Mouse (Mus musculus) kidney, postnatal 4 days (tissue): ENCODE results near the gene Ccnb1.
"Not testable (repeated sequence)": the region's sequence is repeated elsewhere in the genome, so short reads cannot be mapped to it uniquely, and the experiment has no call there.

Experiments used
- DNase-seq, 2 experiments: peaks; one replicate each; pipeline ENCODE4 v3.0.0; 2021; ENCODE audit warnings: mixed read lengths in 2 of 2

Gene Ccnb1

DNA sequence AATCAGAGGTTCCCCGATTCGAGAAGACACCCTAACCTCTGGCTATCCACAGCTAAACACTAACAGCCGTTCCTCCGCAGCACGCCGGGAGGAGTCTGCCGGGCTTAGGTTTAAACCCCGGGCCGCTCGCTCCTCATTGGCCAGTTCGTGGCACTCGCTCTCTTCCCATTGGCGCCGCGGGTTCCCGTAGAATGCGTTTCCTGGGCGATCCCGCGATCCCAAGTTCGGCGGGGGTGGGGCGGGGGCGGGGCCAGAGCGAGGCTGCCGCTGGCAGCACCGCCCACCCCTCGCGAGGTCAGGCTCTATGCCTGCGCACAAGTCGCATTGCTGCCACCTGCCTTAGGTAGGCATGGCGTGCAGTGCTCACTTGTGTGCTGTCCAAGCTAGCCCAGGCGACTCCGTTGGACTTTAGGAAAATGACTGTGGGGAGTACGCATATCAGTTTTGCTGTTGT is at the start of gene Ccnb1:
Gene Ccnb1 (minus strand): TSS at position 157 of the 454 bp plus-strand sequence.
- DNase-seq = peak; percentile 95 to 96

GRCm38 (mm10) chr13:100834777-100835176 is 48.4 kb upstream of the Ccnb1 start:
- DNase-seq = no peak

DNA sequence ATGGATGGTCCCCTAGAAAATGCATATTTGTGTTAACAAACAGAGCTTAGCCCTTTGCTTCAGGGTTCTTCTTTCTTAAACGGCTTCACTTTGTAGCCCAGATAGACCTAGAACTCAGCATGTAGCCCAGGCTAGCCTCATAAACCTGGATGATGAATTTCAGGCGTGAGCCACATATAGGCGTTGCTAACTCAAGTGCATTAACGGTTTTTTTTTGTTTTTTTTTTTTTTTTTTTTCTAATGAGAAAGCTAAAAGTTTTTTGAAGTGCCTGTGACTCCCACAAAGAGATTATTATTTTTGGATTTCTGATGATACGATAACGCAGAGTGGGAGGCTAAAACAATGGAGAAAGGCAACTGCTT is 47.3 kb upstream of the Ccnb1 start:
- DNase-seq = no peak

DNA sequence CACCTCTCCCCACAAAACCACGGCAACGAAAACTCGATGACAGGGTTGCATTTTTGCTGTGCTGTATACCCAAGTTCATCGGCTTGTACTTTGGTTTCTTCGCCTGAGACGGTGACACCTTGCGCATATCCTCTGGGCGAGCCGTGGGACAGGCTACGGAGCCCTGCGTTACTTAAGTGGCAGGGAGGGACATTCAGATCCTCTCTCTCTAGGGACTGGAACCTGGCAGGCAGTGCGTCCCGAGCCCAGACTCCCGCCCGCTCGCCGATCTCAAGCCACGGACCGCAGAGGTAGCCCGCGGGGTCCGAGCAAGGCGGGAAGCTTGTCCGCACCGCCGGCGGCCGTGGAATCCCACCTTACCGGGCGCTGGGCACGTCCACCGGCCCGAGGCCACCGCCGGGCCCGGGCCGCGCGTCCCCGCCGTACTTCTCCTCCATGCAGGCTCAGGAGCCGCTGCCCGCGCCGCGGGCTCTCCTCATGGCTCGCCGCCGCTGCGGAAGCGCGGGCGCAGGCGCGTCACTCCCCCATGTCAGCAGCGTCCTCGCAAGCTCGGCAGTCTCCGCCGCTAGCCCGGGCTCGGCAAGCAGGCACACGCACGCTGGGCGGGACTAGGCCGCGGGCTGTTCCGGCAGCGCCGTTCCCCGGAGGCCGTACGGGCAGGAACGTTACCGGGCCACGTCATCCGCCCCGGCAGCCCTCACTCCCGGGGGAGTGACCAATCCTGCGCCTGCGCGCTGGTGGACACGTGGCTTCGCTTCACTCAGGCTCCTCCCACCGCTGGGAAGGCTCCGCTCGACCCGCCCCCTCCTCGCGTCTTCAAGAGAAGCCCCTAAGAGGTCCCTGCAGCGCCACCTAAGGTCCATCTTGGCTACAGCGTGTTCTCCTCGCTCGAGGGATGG is 46.6 kb upstream of the Ccnb1 start, which contains the start of gene Slc30a5:
Gene Slc30a5 (minus strand): TSS at position 687 of the 899 bp plus-strand sequence.
- peak; percentile 100 for DNase-seq

- no peak for DNase-seq
Measured at GRCm38 (mm10) chr13:100832188-100832587, 45.8 kb upstream of the Ccnb1 start.

- DNase-seq = no peak
Measured at GRCm38 (mm10) chr13:100831123-100831522, 44.8 kb upstream of the Ccnb1 start.

DNA sequence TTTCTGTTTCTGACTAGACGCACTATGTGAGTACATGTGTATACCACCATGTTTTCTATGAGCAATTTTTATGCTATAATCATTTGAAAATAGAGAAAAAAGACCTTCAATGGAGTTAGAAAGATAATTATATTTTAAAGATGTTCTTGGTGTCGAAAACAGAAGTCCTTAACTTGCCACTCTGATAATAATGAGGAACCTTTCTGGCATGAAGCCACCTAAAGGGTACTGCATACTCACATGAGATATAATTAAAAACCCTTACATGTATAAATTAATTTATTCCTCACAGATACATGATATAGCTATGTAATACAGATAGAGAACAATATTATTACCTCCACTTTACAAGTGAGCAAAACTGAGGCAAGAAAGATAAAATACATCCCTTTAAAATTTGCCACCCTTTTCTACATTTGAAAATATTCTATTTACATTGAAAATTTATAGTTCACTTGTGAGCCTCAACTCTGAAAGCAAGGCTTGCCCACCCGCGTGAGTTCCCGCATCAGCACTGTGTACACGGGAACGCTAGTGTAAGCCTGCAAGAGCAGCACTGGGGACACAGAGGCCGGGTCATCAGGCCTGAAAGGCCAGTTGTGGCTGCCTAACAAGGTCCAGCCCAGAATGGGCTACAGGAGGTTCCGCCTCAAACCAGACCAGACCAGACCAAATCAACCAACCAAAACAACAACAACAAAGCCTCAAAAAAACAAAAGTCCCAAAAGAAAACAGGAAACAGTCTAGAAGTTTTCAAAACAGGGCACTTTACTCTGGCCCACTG is 39.4 kb upstream of the Ccnb1 start:
- DNase-seq = peak in 1 of 2 experiments; percentile 12

GRCm38 (mm10) chr13:100824916-100825315 is 38.5 kb upstream of the Ccnb1 start:
- no peak for DNase-seq

DNA sequence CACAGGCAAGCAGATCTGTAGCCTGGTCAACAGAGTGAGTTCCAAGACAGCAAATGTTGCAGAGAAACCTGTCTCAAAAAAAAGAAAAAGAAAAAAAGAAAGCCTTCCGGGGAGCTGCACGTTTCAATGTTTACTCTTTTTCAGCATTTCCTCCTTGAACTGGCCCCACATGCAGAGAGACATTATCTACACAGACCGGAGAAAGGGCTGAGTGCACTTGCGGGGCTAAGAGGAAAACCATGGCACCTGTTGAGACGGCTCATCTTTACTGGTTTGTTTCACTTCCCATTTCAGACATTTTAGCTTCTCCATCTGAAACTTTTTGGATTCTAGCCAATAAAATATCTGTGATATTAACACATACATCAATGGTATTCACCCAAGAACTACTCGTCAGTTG is 37.9 kb upstream of the Ccnb1 start:
- DNase-seq = no peak

GRCm38 (mm10) chr13:100823863-100824262 is 37.5 kb upstream of the Ccnb1 start:
- DNase-seq = no peak

GRCm38 (mm10) chr13:100814451-100814850 is 28.1 kb upstream of the Ccnb1 start:
- no peak for DNase-seq

DNA sequence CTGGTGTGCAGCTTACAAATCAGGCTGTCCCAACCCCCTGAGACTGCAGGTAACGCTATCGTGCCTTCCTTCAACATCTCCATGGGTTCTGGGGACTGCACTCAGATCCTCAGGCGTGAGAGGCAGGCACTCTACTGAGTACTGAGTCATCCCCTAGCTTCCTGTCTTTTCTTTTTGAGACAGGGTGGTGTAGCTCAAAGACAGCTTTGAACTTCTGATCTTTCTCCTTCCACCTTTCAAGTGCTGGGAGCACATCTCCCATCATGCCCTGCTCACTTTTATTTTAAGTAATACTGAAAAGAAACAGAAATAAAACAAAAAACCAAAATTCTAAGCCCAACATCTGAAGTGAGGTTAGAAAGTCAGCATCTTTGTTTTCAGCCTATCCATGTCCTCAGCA is 19.4 kb upstream of the Ccnb1 start:
- DNase-seq = no peak

DNA sequence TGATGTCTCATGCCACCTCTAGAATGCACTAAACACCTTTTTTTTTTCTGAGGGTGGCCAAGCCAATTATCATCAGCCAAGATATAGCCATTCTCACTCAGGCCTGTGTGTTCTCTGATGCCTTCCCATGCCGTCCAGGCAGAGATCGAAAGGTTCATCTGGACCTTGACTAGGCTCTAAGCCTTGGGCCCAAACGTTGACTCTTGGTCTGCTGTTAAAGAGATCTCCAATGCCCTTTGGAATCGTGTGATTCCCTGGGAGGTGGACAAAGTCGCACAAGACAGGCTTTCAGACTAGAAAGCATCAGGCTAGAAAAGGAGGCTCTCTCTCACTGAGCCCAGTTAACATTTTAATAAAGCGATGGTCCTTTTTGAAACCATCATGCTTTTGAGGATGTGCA is 10.8 kb upstream of the Ccnb1 start:
- no peak for DNase-seq

DNA sequence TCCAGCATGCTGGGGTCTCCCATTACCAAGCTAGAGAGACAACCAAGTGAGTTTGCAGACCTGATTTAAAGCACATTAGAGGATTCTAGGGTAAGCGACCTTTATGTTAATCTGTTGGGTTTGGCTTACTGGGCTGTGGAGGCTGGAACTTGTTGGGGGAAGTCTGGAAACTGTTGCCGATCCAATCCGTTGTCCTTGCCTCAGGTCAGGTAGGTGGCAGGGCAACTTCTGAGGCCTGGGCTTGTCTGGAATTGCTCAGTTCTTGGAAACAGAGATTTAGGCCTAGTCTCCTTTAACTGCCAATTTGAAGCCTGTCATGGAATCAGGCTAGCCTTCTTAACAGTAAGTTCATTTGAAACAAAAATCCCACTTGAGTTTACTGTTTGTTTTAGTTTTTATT is 2.7 kb upstream of the Ccnb1 start:
- no peak for DNase-seq

DNA sequence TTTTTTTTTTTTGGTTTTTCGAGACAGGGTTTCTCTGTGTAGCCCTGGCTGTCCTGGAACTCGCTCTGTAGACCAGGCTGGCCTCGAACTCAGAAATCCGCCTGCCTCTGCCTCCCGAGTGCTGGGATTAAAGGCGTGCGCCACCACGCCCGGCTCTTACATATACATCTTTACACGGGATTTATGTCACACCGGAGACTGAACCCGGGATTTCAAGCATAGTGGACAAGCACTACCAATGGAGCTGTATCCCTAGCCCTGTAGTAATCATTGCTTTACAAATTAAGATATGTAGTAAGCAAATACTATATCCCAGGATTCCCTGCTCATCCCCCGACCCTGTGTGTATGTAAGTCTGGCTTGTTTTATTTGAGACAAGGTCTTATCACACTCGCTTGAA is 1.7 kb upstream of the Ccnb1 start:
- DNase-seq = not testable (repeated sequence)

DNA sequence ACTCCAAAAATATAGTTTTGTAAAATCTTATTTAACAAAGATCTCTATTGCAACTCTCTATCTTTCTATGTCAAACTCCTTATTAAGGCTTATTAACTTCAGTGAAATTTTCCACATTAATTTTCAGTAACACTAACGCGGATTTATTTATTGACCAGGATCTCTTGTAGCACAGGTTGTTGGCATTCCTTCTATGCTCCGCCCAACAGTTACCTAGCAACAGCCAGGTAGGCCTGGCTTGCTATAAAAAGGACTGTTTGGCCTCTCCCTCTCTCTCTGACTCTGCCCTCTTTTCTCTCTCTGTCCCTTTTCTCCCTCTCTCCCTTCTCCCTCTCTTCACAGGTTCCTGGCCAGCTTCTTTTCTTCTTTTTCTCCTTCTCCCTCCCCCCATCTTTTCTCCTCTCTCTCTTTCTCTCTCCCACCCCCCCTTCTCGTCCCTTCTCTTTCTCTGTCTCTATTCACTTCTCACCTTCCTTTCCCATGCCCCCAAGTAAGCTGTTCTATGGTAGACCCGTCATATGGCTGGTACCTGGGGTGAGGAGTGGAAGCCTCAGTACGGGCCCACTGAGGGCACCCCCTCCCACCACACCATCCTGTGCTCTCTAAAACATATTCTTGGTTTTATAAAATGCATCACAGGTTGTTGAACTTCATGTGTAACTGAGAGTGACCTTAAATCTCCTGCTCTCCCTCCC is 1.1 kb upstream of the Ccnb1 start:
- DNase-seq = peak; percentile 19 to 31

DNA sequence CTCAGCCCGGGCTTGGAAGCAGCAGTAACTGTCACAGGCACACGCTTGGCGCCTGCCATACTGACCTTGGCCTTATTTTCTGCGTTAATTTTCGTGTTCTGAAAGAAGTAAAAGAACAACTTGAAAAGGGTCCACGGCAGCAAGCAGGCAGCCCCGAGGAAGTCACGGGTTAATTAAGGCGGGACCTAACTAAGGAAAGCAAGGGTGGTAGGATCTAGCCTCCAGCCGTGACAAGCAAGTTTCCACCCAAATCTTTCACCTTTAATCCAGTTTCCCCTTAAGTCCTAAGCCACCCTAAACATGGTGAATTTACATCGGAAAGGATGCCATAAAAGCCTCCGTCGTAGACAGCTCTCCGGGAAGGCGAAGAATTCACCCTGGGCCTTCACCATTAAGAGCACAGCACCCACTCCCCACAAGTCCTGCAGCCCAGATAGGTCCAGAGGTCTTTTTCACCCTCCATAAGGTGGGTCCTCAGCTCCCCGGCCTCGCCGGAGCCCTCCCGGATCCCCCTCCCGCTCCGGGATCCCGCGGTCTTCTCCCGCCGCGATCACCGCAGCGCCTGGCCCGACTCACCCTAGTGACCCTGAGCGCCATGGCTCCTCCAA is 460 bp downstream of the Ccnb1 start:
- DNase-seq = peak; percentile 14 to 27

DNA sequence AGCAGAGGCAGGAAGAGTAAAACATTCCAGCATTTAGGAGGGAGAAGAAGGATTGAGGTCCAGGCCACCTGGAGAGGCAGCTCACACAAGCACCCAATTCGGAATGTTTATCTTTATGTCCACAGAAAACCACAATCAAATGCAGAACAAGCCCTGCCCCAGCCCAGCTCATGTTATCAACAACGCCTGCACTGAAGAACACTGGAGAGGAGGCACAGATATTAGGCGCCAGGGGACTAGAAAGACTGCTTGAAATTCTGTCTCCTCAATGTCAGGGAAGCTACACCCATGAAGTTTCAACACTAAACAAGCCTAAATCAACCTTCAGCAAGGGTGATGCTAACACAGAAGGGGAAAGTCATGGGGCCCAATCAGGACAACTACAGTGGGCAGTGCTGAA is 8.9 kb downstream of the Ccnb1 start:
- DNase-seq = no peak

- DNase-seq = no peak
Measured at GRCm38 (mm10) chr13:100776710-100777109, 9.7 kb downstream of the Ccnb1 start.

DNA sequence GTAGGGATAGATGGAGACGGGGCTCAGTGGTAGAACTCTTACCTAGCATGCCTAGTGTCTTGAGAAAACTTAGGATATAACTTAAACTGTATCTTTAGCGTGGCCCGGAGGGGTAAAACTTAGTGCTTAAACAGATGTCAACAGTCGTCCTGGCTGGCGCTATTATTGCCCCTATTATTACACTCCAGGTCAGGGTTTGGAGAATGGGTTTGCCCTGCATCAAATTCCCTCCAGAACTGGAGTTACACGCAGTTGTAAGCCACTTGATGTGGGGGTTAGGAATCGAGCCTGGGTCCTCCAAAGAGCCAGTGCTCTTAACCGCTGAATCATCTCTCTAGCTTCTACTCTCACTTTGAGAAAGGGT is 10.3 kb downstream of the Ccnb1 start:
- no peak for DNase-seq

GRCm38 (mm10) chr13:100775252-100776055 is 10.9 kb downstream of the Ccnb1 start, which contains the start of gene Cenph:
Cenph (minus strand) TSS chr13:100775899.
- peak; percentile 89 to 93 for DNase-seq

GRCm38 (mm10) chr13:100774704-100775103 is 11.7 kb downstream of the Ccnb1 start:
- no peak for DNase-seq
